Mouse (Mus musculus) brain, embryonic 14.5 days (tissue): Measurements from ENCODE around the gene Il4ra.

Experiments used
- CTCF ChIP-seq: fragments of 200-500 bp; IDR thresholded peaks from 2 replicates; pipeline ENCODE4 v1.5.1; 2012; ENCODE audit warnings: inconsistent platforms, mild to moderate bottlenecking, moderate library complexity, borderline replicate concordance; ENCODE audit not compliant: insufficient read depth, insufficient read length; ENCODE audit errors: extremely low read depth
- POLR2A ChIP-seq: fragments of 200-500 bp; IDR thresholded peaks from 2 replicates; pipeline ENCODE4 v1.6.1; 2012; ENCODE audit warnings: mild to moderate bottlenecking, inconsistent platforms, borderline replicate concordance; ENCODE audit not compliant: poor library complexity, insufficient read depth, insufficient read length, severe bottlenecking; ENCODE audit errors: extremely low read depth

DNA sequence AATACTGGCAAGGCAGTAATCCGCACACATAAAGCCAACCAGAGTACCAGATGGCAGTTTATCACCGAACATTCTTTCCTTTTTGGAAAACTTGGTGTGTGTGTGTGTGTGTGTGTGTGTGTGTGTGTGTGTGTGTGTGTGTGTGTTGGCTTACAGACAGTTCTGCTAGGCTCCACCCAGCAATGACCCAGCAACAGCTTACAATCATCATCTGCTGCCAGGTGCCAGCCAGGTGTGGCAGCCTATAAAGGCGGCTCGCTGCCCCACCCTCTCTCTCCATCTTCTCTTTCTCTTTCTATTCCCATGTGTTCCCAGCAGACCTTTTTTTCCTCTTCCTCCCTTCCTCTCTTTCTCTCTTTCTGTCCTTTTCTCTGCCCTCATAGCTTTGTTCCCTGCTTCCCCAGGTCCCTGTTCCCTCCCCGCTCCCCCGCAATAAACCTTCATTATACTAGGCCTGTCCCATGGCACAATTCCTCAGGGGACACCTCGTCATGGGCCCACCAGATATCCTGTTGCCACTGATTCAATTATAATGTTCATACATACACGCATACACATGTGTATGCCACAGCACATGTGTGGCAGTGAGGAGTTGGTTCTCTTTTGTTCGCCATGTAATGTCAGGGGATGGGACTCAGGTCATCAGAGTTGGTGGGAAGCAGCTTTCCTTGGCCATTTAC is 23.9 kb upstream of the Il4ra start:
- TF ChIP-seq CTCF, result no peak
- TF ChIP-seq POLR2A, result no peak
